Mouse (Mus musculus): ENCODE data around the gene Aldh1b1. TPM values are rescaled to one million over a fixed set of nuclear protein-coding genes. Genes with fewer than 3 reads are reported as not detected.

Gene Aldh1b1
- polyA plus RNA-seq, 1 experiment = 7.2 TPM

GRCm38 (mm10) chr4:45822781-45823575, 24.2 kb downstream of the Aldh1b1 start:
- no peak for TF ChIP-seq POLR2A (IDR thresholded peaks at IDR 0.05; ENCODE audit: extremely low read depth, insufficient read depth, low read length)
- TF ChIP-seq CTCF (IDR thresholded peaks at IDR 0.05; ENCODE audit: extremely low read depth, insufficient read depth, low read length) = no peak
- H3K27ac ChIP-seq (ENCODE audit: insufficient read depth, low read length) = no peak overlapping the region
- no peak overlapping the region for H3K4me3 ChIP-seq (ENCODE audit: insufficient read depth, low read length)
- 0 out of 2 replicates have a peak, but pooled peaks cover 1% of the 10 kb centered on the region for H3K4me1 ChIP-seq (ENCODE audit: control insufficient read depth, insufficient read depth, low read length)

- H3K4me3 ChIP-seq (ENCODE audit: insufficient read depth, low read length) = no peak overlapping the region
- no peak overlapping the region for H3K27ac ChIP-seq (ENCODE audit: insufficient read depth, low read length)
- 0 out of 2 replicates have a peak, but pooled peaks cover 1% of the 10 kb centered on the region for H3K4me1 ChIP-seq (ENCODE audit: control insufficient read depth, insufficient read depth, low read length)
- TF ChIP-seq CTCF (IDR thresholded peaks at IDR 0.05; ENCODE audit: extremely low read depth, insufficient read depth, low read length) (no peak), POLR2A (IDR thresholded peaks at IDR 0.05; ENCODE audit: extremely low read depth, insufficient read depth, low read length) (no peak)
Measured at GRCm38 (mm10) chr4:45824049-45824760, 25.4 kb downstream of the Aldh1b1 start.

GRCm38 (mm10) chr4:45824761-45825556, 26.1 kb downstream of the Aldh1b1 start:
- H3K4me3 ChIP-seq (ENCODE audit: insufficient read depth, low read length) = no peak overlapping the region
- H3K27ac ChIP-seq (ENCODE audit: insufficient read depth, low read length) = no peak overlapping the region
- H3K4me1 ChIP-seq (ENCODE audit: control insufficient read depth, insufficient read depth, low read length) = no peaks in the 10 kb centered on the region
- TF ChIP-seq POLR2A (IDR thresholded peaks at IDR 0.05; ENCODE audit: extremely low read depth, insufficient read depth, low read length) (no peak), CTCF (IDR thresholded peaks at IDR 0.05; ENCODE audit: extremely low read depth, insufficient read depth, low read length) (no peak)

- Histone ChIP-seq H3K4me3 (ENCODE audit: insufficient read depth, low read length) (no peak within 1 kb of the TSS; the same call in 1 of the 2 replicates), H3K27ac (ENCODE audit: insufficient read depth, low read length) (no peak within 1 kb of the TSS), H3K4me1 (ENCODE audit: control insufficient read depth, insufficient read depth, low read length) (no peaks in the 10 kb centered on the region; the same call in 1 of the 2 replicates)
- TF ChIP-seq POLR2A (IDR thresholded peaks at IDR 0.05; ENCODE audit: extremely low read depth, insufficient read depth, low read length) = no peak
- TF ChIP-seq CTCF (IDR thresholded peaks at IDR 0.05; ENCODE audit: extremely low read depth, insufficient read depth, low read length) = no peak
Measured at GRCm38 (mm10) chr4:45826275-45827040, 27.6 kb downstream of the Aldh1b1 start, which contains the start of gene Igfbpl1. TSS of gene Igfbpl1 (minus strand) at chr4:45826923.

GRCm38 (mm10) chr4:45829907-45830759, 31.3 kb downstream of the Aldh1b1 start:
- H3K27ac ChIP-seq (ENCODE audit: insufficient read depth, low read length) = no peak overlapping the region
- peaks cover 3% of the 10 kb centered on the region; the same call in 1 of the 2 replicates for H3K4me1 ChIP-seq (ENCODE audit: control insufficient read depth, insufficient read depth, low read length)

GRCm38 (mm10) chr4:45831996-45832395, 33.2 kb downstream of the Aldh1b1 start:
- Histone ChIP-seq H3K4me3 (ENCODE audit: insufficient read depth, low read length) (no peak overlapping the region), H3K27ac (ENCODE audit: insufficient read depth, low read length) (no peak overlapping the region), H3K4me1 (ENCODE audit: control insufficient read depth, insufficient read depth, low read length) (peaks cover 3% of the 10 kb centered on the region; the same call in 1 of the 2 replicates)
- no peak for TF ChIP-seq CTCF (IDR thresholded peaks at IDR 0.05; ENCODE audit: extremely low read depth, insufficient read depth, low read length)
- TF ChIP-seq POLR2A (IDR thresholded peaks at IDR 0.05; ENCODE audit: extremely low read depth, insufficient read depth, low read length) = no peak

More at GRCm38 (mm10) chr4:45829907-45830759, 31.3 kb downstream of the Aldh1b1 start:
- H3K4me3 ChIP-seq (ENCODE audit: insufficient read depth, low read length) = no peak overlapping the region
- TF ChIP-seq CTCF (IDR thresholded peaks at IDR 0.05; ENCODE audit: extremely low read depth, insufficient read depth, low read length) (no peak), POLR2A (IDR thresholded peaks at IDR 0.05; ENCODE audit: extremely low read depth, insufficient read depth, low read length) (no peak)

- Histone ChIP-seq H3K4me3 (ENCODE audit: insufficient read depth, low read length) (no peak overlapping the region), H3K27ac (ENCODE audit: insufficient read depth, low read length) (no peak overlapping the region), H3K4me1 (ENCODE audit: control insufficient read depth, insufficient read depth, low read length) (peaks cover 3% of the 10 kb centered on the region; the same call in 1 of the 2 replicates)
- no peak for TF ChIP-seq CTCF (IDR thresholded peaks at IDR 0.05; ENCODE audit: extremely low read depth, insufficient read depth, low read length)
- TF ChIP-seq POLR2A (IDR thresholded peaks at IDR 0.05; ENCODE audit: extremely low read depth, insufficient read depth, low read length) = no peak
Measured at GRCm38 (mm10) chr4:45833461-45833860, 34.6 kb downstream of the Aldh1b1 start.

- no peak overlapping the region for H3K4me3 ChIP-seq (ENCODE audit: insufficient read depth, low read length)
- TF ChIP-seq CTCF (IDR thresholded peaks at IDR 0.05; ENCODE audit: extremely low read depth, insufficient read depth, low read length) (peak; percentile 73), POLR2A (IDR thresholded peaks at IDR 0.05; ENCODE audit: extremely low read depth, insufficient read depth, low read length) (no peak)
- H3K27ac ChIP-seq (ENCODE audit: insufficient read depth, low read length) = no peak overlapping the region
- no peaks in the 10 kb centered on the region for H3K4me1 ChIP-seq (ENCODE audit: control insufficient read depth, insufficient read depth, low read length)
Measured at GRCm38 (mm10) chr4:45844355-45844754, 45.5 kb downstream of the Aldh1b1 start.
